Mouse (Mus musculus) MEL (cell line): ENCODE results near the gene Aqp6. TPM values are rescaled to one million over a fixed set of nuclear protein-coding genes. Genes with fewer than 3 reads are reported as not detected.

Experiments used
- DNase-seq: peaks from one replicate; pipeline ENCODE4 v3.0.0; 2011; ENCODE audit warnings: low read depth, low spot score
- H3K27ac ChIP-seq: 2 replicates; pipeline ENCODE4 v1.5.1; 2012; ENCODE audit warnings: low read depth, mild to moderate bottlenecking, control low read depth, low read length, moderate library complexity; ENCODE audit not compliant: control insufficient read depth
- H3K27me3 ChIP-seq, 2 experiments: fragments of 150-350 bp in 1 of 2; sonication (generic) in 1 of 2; 2 replicates each; pipeline ENCODE4 v1.6.1; 2012; ENCODE audit warnings: low read length in 2 of 2, mild to moderate bottlenecking in 2 of 2, improper control_type of control experiment in 1 of 2, moderate library complexity in 1 of 2; ENCODE audit not compliant: insufficient read depth in 2 of 2, control insufficient read depth in 1 of 2
- H3K36me3 ChIP-seq, 2 experiments: 2 replicates each; pipeline ENCODE4 v1.6.1; 2012 to 2014; ENCODE audit warnings: low read length in 2 of 2, improper control_type of control experiment in 1 of 2, inconsistent platforms in 1 of 2, mild to moderate bottlenecking in 1 of 2; ENCODE audit not compliant: insufficient read depth in 2 of 2, control insufficient read depth in 1 of 2
- H3K4me1 ChIP-seq, 2 experiments: fragments of 150-350 bp in 1 of 2; sonication (generic) in 1 of 2; 2 replicates each; pipeline ENCODE4 v1.6.1; 2012; ENCODE audit warnings: low read length in 2 of 2, improper control_type of control experiment in 1 of 2, mild to moderate bottlenecking in 1 of 2; ENCODE audit not compliant: insufficient read depth in 2 of 2, control insufficient read depth in 1 of 2
- H3K4me3 ChIP-seq, 2 experiments: fragments of 150-350 bp in 1 of 2; sonication (generic) in 1 of 2; 2 replicates each; pipeline ENCODE4 v1.5.1; 2012; ENCODE audit warnings: low read depth in 2 of 2, low read length in 2 of 2, mild to moderate bottlenecking in 2 of 2, moderate library complexity in 2 of 2, control low read depth in 1 of 2, improper control_type of control experiment in 1 of 2; ENCODE audit not compliant: control insufficient read depth in 1 of 2, insufficient read depth in 1 of 2
- H3K79me2 ChIP-seq: 2 replicates; pipeline ENCODE4 v1.6.1; 2012; ENCODE audit warnings: mild to moderate bottlenecking, low read length, moderate library complexity; ENCODE audit not compliant: control insufficient read depth, poor library complexity, insufficient read depth
- H3K9ac ChIP-seq: 2 replicates; pipeline ENCODE4 v1.6.1; 2012; ENCODE audit warnings: low read depth, mild to moderate bottlenecking, control low read depth, low read length, moderate library complexity; ENCODE audit not compliant: control insufficient read depth, poor library complexity, severe bottlenecking
- H3K9me3 ChIP-seq: fragments of 150-350 bp; sonication (generic); replicated peaks from 2 replicates; pipeline ENCODE4 v1.6.1; 2012; ENCODE audit warnings: mild to moderate bottlenecking, low read length, improper control_type of control experiment, moderate library complexity; ENCODE audit not compliant: insufficient read depth
- CHD1 ChIP-seq: IDR thresholded peaks from 2 replicates; pipeline ENCODE4 v1.6.1; 2012; ENCODE audit warnings: low read depth, mild to moderate bottlenecking, inconsistent platforms, low read length, improper control_type of control experiment
- CHD2 ChIP-seq: IDR thresholded peaks from 2 replicates; pipeline ENCODE4 v1.6.1; 2011; ENCODE audit warnings: low read length, improper control_type of control experiment
- EP300 ChIP-seq, 2 experiments: IDR thresholded peaks; 2 replicates each; pipeline ENCODE4 v1.6.1; 2011; ENCODE audit warnings: improper control_type of control experiment in 2 of 2, low read length in 2 of 2, low read depth in 1 of 2, mild to moderate bottlenecking in 1 of 2
- HCFC1 ChIP-seq: IDR thresholded peaks from 2 replicates; pipeline ENCODE4 v1.6.1; 2012; ENCODE audit warnings: low read depth, mild to moderate bottlenecking, inconsistent platforms, low read length, improper control_type of control experiment, moderate library complexity
- MAFK ChIP-seq: IDR thresholded peaks from 2 replicates; pipeline ENCODE4 v1.6.1; 2011; ENCODE audit warnings: low read depth, mild to moderate bottlenecking, low read length, improper control_type of control experiment, borderline replicate concordance
- MAX ChIP-seq: IDR thresholded peaks from 2 replicates; pipeline ENCODE4 v1.6.1; 2011; ENCODE audit warnings: low read length, improper control_type of control experiment
- MAZ ChIP-seq: IDR thresholded peaks from 2 replicates; pipeline ENCODE4 v1.6.1; 2012; ENCODE audit warnings: low read depth, mild to moderate bottlenecking, inconsistent platforms, low read length, improper control_type of control experiment
- MYC ChIP-seq: IDR thresholded peaks from 2 replicates; pipeline ENCODE4 v1.6.1; 2011; ENCODE audit warnings: low read depth, mild to moderate bottlenecking, low read length, improper control_type of control experiment, moderate library complexity
- NELFE ChIP-seq: IDR thresholded peaks from 2 replicates; pipeline ENCODE4 v1.6.1; 2011; ENCODE audit warnings: low read depth, low read length, improper control_type of control experiment
- POLR2AphosphoS2 ChIP-seq: IDR thresholded peaks from 2 replicates; pipeline ENCODE4 v1.6.1; 2011; ENCODE audit warnings: low read length, improper control_type of control experiment
- RAD21 ChIP-seq: IDR thresholded peaks from 2 replicates; pipeline ENCODE4 v1.6.1; 2011; ENCODE audit warnings: mild to moderate bottlenecking, low read depth, low read length, improper control_type of control experiment
- TAL1 ChIP-seq: IDR thresholded peaks from 2 replicates; pipeline ENCODE4 v1.6.1; 2012; ENCODE audit warnings: mild to moderate bottlenecking, inconsistent platforms, low read length, moderate library complexity, mixed read lengths
- TBP ChIP-seq: IDR thresholded peaks from 2 replicates; pipeline ENCODE4 v1.8.0; 2011; ENCODE audit warnings: low read depth, low read length, improper control_type of control experiment
- TCF12 ChIP-seq: IDR thresholded peaks from 2 replicates; pipeline ENCODE4 v1.6.1; 2014; ENCODE audit warnings: low read depth, mild to moderate bottlenecking, inconsistent platforms, low read length, improper control_type of control experiment, moderate library complexity
- USF1 ChIP-seq: IDR thresholded peaks from 2 replicates; pipeline ENCODE4 v1.6.1; 2014; ENCODE audit warnings: low read depth, mild to moderate bottlenecking, inconsistent platforms, low read length, improper control_type of control experiment, moderate library complexity
- USF2 ChIP-seq, 2 experiments: IDR thresholded peaks; 2 replicates each; pipeline ENCODE4 v1.6.1; 2011 to 2012; ENCODE audit warnings: improper control_type of control experiment in 2 of 2, low read length in 2 of 2, borderline replicate concordance in 1 of 2, inconsistent platforms in 1 of 2, low read depth in 1 of 2, mild to moderate bottlenecking in 1 of 2; ENCODE audit not compliant: insufficient read depth in 1 of 2
- ZNF384 ChIP-seq: IDR thresholded peaks from 2 replicates; pipeline ENCODE4 v1.6.1; 2012; ENCODE audit warnings: low read depth, mild to moderate bottlenecking, inconsistent platforms, low read length, improper control_type of control experiment
- polyA plus RNA-seq, 2 experiments: library from polyadenylated mRNA; stranded (reverse) in 1 of 2; unstranded in 1 of 2; fragments of >175 nt in 1 of 2; fragments of >200 nt in 1 of 2; gene quantifications; 2 replicates each; pipeline versions ENCODE4 v1.2.1 to v1.2.4; 2012; ENCODE audit warnings: low replicate concordance in 2 of 2, low read depth in 1 of 2; ENCODE audit not compliant: insufficient read length in 2 of 2, insufficient read depth in 1 of 2, missing spikeins in 1 of 2
- total RNA-seq: library from RNA; depleted of rRNA; stranded (reverse); fragments of 300-350 nt; gene quantifications from 2 replicates; pipeline ENCODE4 v1.2.3, GENCODE M21; 2012

Gene Aqp6
- total and polyA plus RNA-seq, 3 experiments = not detected

DNA sequence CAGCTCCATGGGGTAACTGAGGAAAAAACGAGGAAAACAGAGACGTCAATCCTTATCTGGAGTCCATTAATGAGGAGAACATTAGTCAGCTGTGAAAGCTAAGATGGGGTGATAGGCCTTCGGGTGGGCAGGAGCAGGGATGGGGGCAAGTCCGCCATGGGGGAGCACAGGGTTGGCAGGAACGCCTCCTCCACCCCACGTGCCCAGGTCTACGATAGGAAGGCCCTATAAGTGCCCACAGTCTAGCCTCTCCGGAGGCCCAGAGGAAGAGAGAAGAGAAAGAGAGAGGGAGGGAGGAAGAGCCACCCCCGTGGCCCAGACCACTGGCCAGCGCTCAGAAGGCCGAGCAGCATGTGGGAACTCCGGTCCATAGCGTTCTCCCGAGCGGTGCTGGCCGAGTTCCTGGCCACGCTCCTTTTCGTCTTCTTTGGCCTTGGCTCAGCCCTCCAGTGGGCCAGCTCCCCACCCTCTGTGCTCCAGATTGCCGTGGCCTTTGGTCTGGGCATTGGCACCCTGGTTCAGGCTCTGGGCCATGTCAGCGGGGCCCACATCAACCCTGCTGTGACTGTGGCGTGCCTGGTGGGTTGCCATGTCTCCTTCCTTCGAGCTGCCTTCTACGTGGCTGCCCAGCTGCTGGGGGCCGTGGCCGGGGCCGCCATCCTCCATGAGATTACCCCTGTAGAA, 22.3 kb upstream of the Aqp6 start, which contains the start of gene Aqp2:
Gene Aqp2, plus strand, starts transcription at position 254 of the 684 bp plus-strand sequence.
- Histone ChIP-seq H3K9me3 (no peaks in the 10 kb centered on the region), H3K27me3 (peaks cover 23 to 30% of the 10 kb centered on the region in 2 experiments), H3K36me3 (no peaks in the 10 kb centered on the region), H3K79me2 (no peaks in the 10 kb centered on the region), H3K9ac (no peak within 1 kb of the TSS), H3K4me1 (no peaks in the 10 kb centered on the region), H3K4me3 (no peak within 1 kb of the TSS), H3K27ac (no peak within 1 kb of the TSS)
- no peak for DNase-seq
- TF ChIP-seq RAD21 (no peak), MAFK (no peak), TCF12 (no peak), MAX (no peak), USF1 (no peak), NELFE (no peak), POLR2AphosphoS2 (no peak), HCFC1 (no peak), MYC (no peak), TAL1 (no peak), ZNF384 (no peak), USF2 (IDR thresholded peaks at IDR 0.05; ENCODE audit: borderline replicate concordance in 1 of 2, insufficient read depth in 1 of 2, low read depth in 1 of 2, low read length in 2 of 2) (no peak), CHD1 (no peak), TBP (no peak)
- TF ChIP-seq, all 39 proteins: peak for 0

GRCm38 (mm10) chr15:99583463-99584344, 17.5 kb upstream of the Aqp6 start:
- no peak for TF ChIP-seq CHD2
- no peak for TF ChIP-seq EP300 (IDR thresholded peaks at IDR 0.05; ENCODE audit: low read depth in 1 of 2, low read length in 2 of 2)
- TF ChIP-seq RAD21 = no peak
- no peak for TF ChIP-seq MYC
- no peak for TF ChIP-seq USF1
- TF ChIP-seq ZNF384 = no peak
- no peak for TF ChIP-seq HCFC1
- TF ChIP-seq MAZ = no peak
- TF ChIP-seq MAFK = no peak
- H3K79me2 ChIP-seq = no peaks in the 10 kb centered on the region
- no peak overlapping the region for H3K4me3 ChIP-seq
- H3K9me3 ChIP-seq = no peaks in the 10 kb centered on the region
- no peak overlapping the region for H3K27ac ChIP-seq
- H3K4me1 ChIP-seq = no peaks in the 10 kb centered on the region
- no peak overlapping the region for H3K9ac ChIP-seq
- no peak for DNase-seq
- H3K27me3 ChIP-seq = peaks cover 10 to 17% of the 10 kb centered on the region in 2 experiments
- no peaks in the 10 kb centered on the region for H3K36me3 ChIP-seq
